Mouse (Mus musculus) heart, postnatal 25 days (tissue): ENCODE results near the gene Nkapd1. TPM values are rescaled to one million over a fixed set of nuclear protein-coding genes. Genes with fewer than 3 reads are reported as not detected.

ENCODE experiments used
- DNase-seq: peaks from one replicate; pipeline ENCODE4 v3.0.0; 2022; ENCODE audit warnings: low spot score
- intact Hi-C: fragments of 180-260 bp; cut with DNase I; formaldehyde crosslinking; loops from one replicate; pipeline ENCODE4 v1.15.1; 2025
- total RNA-seq, 2 experiments: library from RNA; stranded (reverse); gene quantifications; 2 replicates each; pipeline ENCODE4 v1.2.3; 2021

Nkapd1 gene
- total RNA-seq, 2 experiments from 2014 or later, result 13.8 to 14.7 TPM

- no peak for DNase-seq
- intact Hi-C loops, result no loop called here
Measured at GRCm38 (mm10) chr9:50561145-50561917, 55.9 kb downstream of the Nkapd1 start, which contains the start of gene Tex12. Tex12 (minus strand) TSS chr9:50561325.

Other genes with a start within 250 kb of the Nkapd1 start
- gene Plet1, start 122.9 kb downstream of the Nkapd1 start, total RNA-seq, result 1 to 10 TPM; 1.6 to 2.2 TPM
- 10 to 100 TPM; 29.0 to 29.5 TPM for gene Pts, start 88.7 kb downstream of the Nkapd1 start, total RNA-seq
- 1 to 10 TPM; 1.3 to 1.4 TPM for gene Il18, start 62.6 kb downstream of the Nkapd1 start, total RNA-seq
- under 1 TPM; 0.31 to 0.36 TPM for gene Bco2, start 62.3 kb downstream of the Nkapd1 start, total RNA-seq
- not detected for gene Tex12, start 56.1 kb downstream of the Nkapd1 start, total RNA-seq
- 100 to 1,000 TPM; 709 to 741 TPM for gene Sdhd, start 13.7 kb downstream of the Nkapd1 start, total RNA-seq
- 100 to 1,000 TPM; 271 to 273 TPM for gene Timm8b, start 13.6 kb downstream of the Nkapd1 start, total RNA-seq
- under 1 TPM; 0.39 to 0.52 TPM for gene Pih1d2, start 143 bp downstream of the Nkapd1 start, total RNA-seq
- gene Dlat, start 42.3 kb upstream of the Nkapd1 start, total RNA-seq, result 100 to 1,000 TPM; 436 to 450 TPM
- gene Dixdc1, start 122.1 kb upstream of the Nkapd1 start, total RNA-seq, result 1 to 10 TPM; 2.5 to 5.3 TPM
- gene 2310030G06Rik, start 129.1 kb upstream of the Nkapd1 start, total RNA-seq, result 1 to 10 TPM; 1.9 to 2.4 TPM
- gene Cryab, start 133.9 kb upstream of the Nkapd1 start, total RNA-seq, result 1,000 to 10,000 TPM; 2,218 to 2,599 TPM
- 100 to 1,000 TPM; 141 to 154 TPM for gene Hspb2, start 134.9 kb upstream of the Nkapd1 start, total RNA-seq
- 1 to 10 TPM; 5.1 to 5.2 TPM for gene Fdxacb1, start 150.8 kb upstream of the Nkapd1 start, total RNA-seq
- 10 to 100 TPM in 1 of 2 experiments, 1 to 10 TPM in 1; 9.9 to 11.6 TPM for gene Alg9, start 157.6 kb upstream of the Nkapd1 start, total RNA-seq
- gene 1110032A03Rik, start 158.1 kb upstream of the Nkapd1 start, total RNA-seq, result 10 to 100 TPM in 1 of 2 experiments, 1 to 10 TPM in 1; 8.9 to 10.3 TPM
- 10 to 100 TPM; 10.2 to 10.5 TPM for gene Ppp2r1b, start 227.8 kb upstream of the Nkapd1 start, total RNA-seq